Mouse (Mus musculus): ENCODE measurements around the gene Socs3.

The Socs3 gene

GRCm38 (mm10) chr11:117959741-117960381 is 10.0 kb downstream of the Socs3 start:
- peak; percentile 86 for DNase-seq (ENCODE audit: low read depth, low spot score)
- Histone ChIP-seq H3K27me3 (ENCODE audit: control insufficient read depth, insufficient read depth, low read length, poor library complexity, severe bottlenecking) (no peaks in the 10 kb centered on the region), H3K36me3 (ENCODE audit: control insufficient read depth, insufficient read depth, low read length, poor library complexity, severe bottlenecking) (no peaks in the 10 kb centered on the region)

GRCm38 (mm10) chr11:117959166-117959565 is 10.7 kb downstream of the Socs3 start:
- no peak for DNase-seq (ENCODE audit: low read depth, low spot score)
- Histone ChIP-seq H3K36me3 (ENCODE audit: control insufficient read depth, insufficient read depth, low read length, poor library complexity, severe bottlenecking) (no peaks in the 10 kb centered on the region), H3K27me3 (ENCODE audit: control insufficient read depth, insufficient read depth, low read length, poor library complexity, severe bottlenecking) (no peaks in the 10 kb centered on the region)

- DNase-seq (ENCODE audit: low read depth, low spot score), result no peak
- H3K27me3 ChIP-seq (ENCODE audit: control insufficient read depth, insufficient read depth, low read length, poor library complexity, severe bottlenecking), result no peaks in the 10 kb centered on the region
- H3K36me3 ChIP-seq (ENCODE audit: control insufficient read depth, insufficient read depth, low read length, poor library complexity, severe bottlenecking), result no peaks in the 10 kb centered on the region
Measured at GRCm38 (mm10) chr11:117958197-117958596, 11.7 kb downstream of the Socs3 start.

- no peaks in the 10 kb centered on the region for H3K36me3 ChIP-seq (ENCODE audit: control insufficient read depth, insufficient read depth, low read length, poor library complexity, severe bottlenecking)
Measured at GRCm38 (mm10) chr11:117955621-117956020, 14.2 kb downstream of the Socs3 start.

GRCm38 (mm10) chr11:117954819-117955218 is 15.0 kb downstream of the Socs3 start:
- Histone ChIP-seq H3K27me3 (ENCODE audit: control insufficient read depth, insufficient read depth, low read length, poor library complexity, severe bottlenecking) (no peaks in the 10 kb centered on the region), H3K36me3 (ENCODE audit: control insufficient read depth, insufficient read depth, low read length, poor library complexity, severe bottlenecking) (no peaks in the 10 kb centered on the region)
- no peak for DNase-seq (ENCODE audit: low read depth, low spot score)

More at GRCm38 (mm10) chr11:117955621-117956020, 14.2 kb downstream of the Socs3 start:
- DNase-seq (ENCODE audit: low read depth, low spot score), result no peak
- no peaks in the 10 kb centered on the region for H3K27me3 ChIP-seq (ENCODE audit: control insufficient read depth, insufficient read depth, low read length, poor library complexity, severe bottlenecking)

GRCm38 (mm10) chr11:117954094-117954493 is 15.8 kb downstream of the Socs3 start:
- no peaks in the 10 kb centered on the region for H3K36me3 ChIP-seq (ENCODE audit: control insufficient read depth, insufficient read depth, low read length, poor library complexity, severe bottlenecking)
- no peaks in the 10 kb centered on the region for H3K27me3 ChIP-seq (ENCODE audit: control insufficient read depth, insufficient read depth, low read length, poor library complexity, severe bottlenecking)
- DNase-seq (ENCODE audit: low read depth, low spot score), result peak; percentile 35

- Histone ChIP-seq H3K36me3 (ENCODE audit: control insufficient read depth, insufficient read depth, low read length, poor library complexity, severe bottlenecking) (no peaks in the 10 kb centered on the region), H3K27me3 (ENCODE audit: control insufficient read depth, insufficient read depth, low read length, poor library complexity, severe bottlenecking) (no peaks in the 10 kb centered on the region)
- peak; percentile 89 for DNase-seq (ENCODE audit: low read depth, low spot score)
Measured at GRCm38 (mm10) chr11:117952174-117952933, 17.5 kb downstream of the Socs3 start.

- no peak for DNase-seq (ENCODE audit: low read depth, low spot score)
- Histone ChIP-seq H3K27me3 (ENCODE audit: control insufficient read depth, insufficient read depth, low read length, poor library complexity, severe bottlenecking) (no peaks in the 10 kb centered on the region), H3K36me3 (ENCODE audit: control insufficient read depth, insufficient read depth, low read length, poor library complexity, severe bottlenecking) (no peaks in the 10 kb centered on the region)
Measured at GRCm38 (mm10) chr11:117951391-117951790, 18.5 kb downstream of the Socs3 start.

GRCm38 (mm10) chr11:117949392-117950091 is 20.3 kb downstream of the Socs3 start:
- H3K36me3 ChIP-seq (ENCODE audit: control insufficient read depth, insufficient read depth, low read length, poor library complexity, severe bottlenecking), result no peaks in the 10 kb centered on the region
- H3K27me3 ChIP-seq (ENCODE audit: control insufficient read depth, insufficient read depth, low read length, poor library complexity, severe bottlenecking), result no peaks in the 10 kb centered on the region
- peak; percentile 49 for DNase-seq (ENCODE audit: low read depth, low spot score)

GRCm38 (mm10) chr11:117946996-117947419 is 22.8 kb downstream of the Socs3 start:
- DNase-seq (ENCODE audit: low read depth, low spot score), result peak; percentile 76
- H3K27me3 ChIP-seq (ENCODE audit: control insufficient read depth, insufficient read depth, low read length, poor library complexity, severe bottlenecking), result no peaks in the 10 kb centered on the region
- no peaks in the 10 kb centered on the region for H3K36me3 ChIP-seq (ENCODE audit: control insufficient read depth, insufficient read depth, low read length, poor library complexity, severe bottlenecking)

- Histone ChIP-seq H3K27me3 (ENCODE audit: control insufficient read depth, insufficient read depth, low read length, poor library complexity, severe bottlenecking) (no peaks in the 10 kb centered on the region), H3K36me3 (ENCODE audit: control insufficient read depth, insufficient read depth, low read length, poor library complexity, severe bottlenecking) (no peaks in the 10 kb centered on the region)
- DNase-seq (ENCODE audit: low read depth, low spot score), result peak; percentile 80
Measured at GRCm38 (mm10) chr11:117946195-117946979, 23.5 kb downstream of the Socs3 start.

- H3K36me3 ChIP-seq (ENCODE audit: control insufficient read depth, insufficient read depth, low read length, poor library complexity, severe bottlenecking), result no peaks in the 10 kb centered on the region
- H3K27me3 ChIP-seq (ENCODE audit: control insufficient read depth, insufficient read depth, low read length, poor library complexity, severe bottlenecking), result no peaks in the 10 kb centered on the region
- DNase-seq (ENCODE audit: low read depth, low spot score), result no peak
Measured at GRCm38 (mm10) chr11:117941848-117942247, 28.0 kb downstream of the Socs3 start.

GRCm38 (mm10) chr11:117941325-117941834 is 28.5 kb downstream of the Socs3 start:
- H3K27me3 ChIP-seq (ENCODE audit: control insufficient read depth, insufficient read depth, low read length, poor library complexity, severe bottlenecking), result no peaks in the 10 kb centered on the region
- DNase-seq (ENCODE audit: low read depth, low spot score), result no peak
- no peaks in the 10 kb centered on the region for H3K36me3 ChIP-seq (ENCODE audit: control insufficient read depth, insufficient read depth, low read length, poor library complexity, severe bottlenecking)

- H3K36me3 ChIP-seq (ENCODE audit: control insufficient read depth, insufficient read depth, low read length, poor library complexity, severe bottlenecking), result no peaks in the 10 kb centered on the region
- no peaks in the 10 kb centered on the region for H3K27me3 ChIP-seq (ENCODE audit: control insufficient read depth, insufficient read depth, low read length, poor library complexity, severe bottlenecking)
- DNase-seq (ENCODE audit: low read depth, low spot score), result no peak
Measured at GRCm38 (mm10) chr11:117940881-117941280, 29.0 kb downstream of the Socs3 start.

All from splenic B cell, adult 2 months (primary cell).